Mouse (Mus musculus): ENCODE data around the gene Thoc3.

- TF ChIP-seq CTCF (IDR thresholded peaks at IDR 0.05; ENCODE audit: control insufficient read depth, insufficient read depth, insufficient read length) (no peak), MAX (IDR thresholded peaks at IDR 0.05) (no peak), MYOD1 (IDR thresholded peaks at IDR 0.05; ENCODE audit: control insufficient read depth, insufficient read length, low read depth) (no peak)
These were observed 10.6 kb upstream of the Thoc3 start for GRCm38 (mm10) chr13:54479286-54479685.

Data from C2C12 (cell line).